Mouse (Mus musculus): Measurements from ENCODE around the gene Bsg.
A peak's percentile ranks its signal among the peaks of the same experiment; 100 is the strongest.

Gene Bsg

DNA sequence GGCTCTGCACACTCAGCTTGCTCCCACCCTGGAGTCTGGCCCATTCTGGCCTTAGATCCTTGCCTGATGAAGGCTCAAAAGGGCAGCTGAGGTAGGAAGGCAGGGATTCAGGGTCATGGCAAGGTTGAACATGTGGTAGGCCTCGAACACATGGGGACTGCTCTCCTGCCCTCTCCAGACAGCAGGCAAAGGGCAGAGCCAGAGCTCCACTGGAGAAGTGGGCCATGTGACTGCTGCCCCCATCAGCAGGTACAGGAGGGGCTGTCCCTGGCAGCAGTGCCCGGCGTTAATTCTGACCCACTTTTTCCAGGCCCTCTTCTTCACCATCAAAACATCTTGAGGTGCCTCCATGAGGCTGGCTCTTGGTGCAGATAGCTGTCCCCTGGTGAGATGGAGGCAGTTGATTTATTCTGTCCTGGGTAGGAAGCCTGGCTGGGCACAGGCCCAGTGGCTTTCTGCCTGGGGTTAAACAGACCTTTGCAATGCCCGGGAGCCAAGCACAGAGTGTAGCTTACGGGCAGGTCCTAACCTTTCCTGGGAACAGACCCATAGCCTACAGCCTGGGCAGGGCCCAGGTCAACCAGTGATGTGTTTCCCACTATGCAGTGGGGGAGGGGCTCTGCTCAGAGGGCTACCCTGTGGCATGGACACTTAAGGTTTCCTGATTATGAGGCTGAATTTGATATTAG lies 2.3 kb downstream of the Bsg start:
- DNase-seq = peak in 1 of 2 experiments; percentile 62

DNA sequence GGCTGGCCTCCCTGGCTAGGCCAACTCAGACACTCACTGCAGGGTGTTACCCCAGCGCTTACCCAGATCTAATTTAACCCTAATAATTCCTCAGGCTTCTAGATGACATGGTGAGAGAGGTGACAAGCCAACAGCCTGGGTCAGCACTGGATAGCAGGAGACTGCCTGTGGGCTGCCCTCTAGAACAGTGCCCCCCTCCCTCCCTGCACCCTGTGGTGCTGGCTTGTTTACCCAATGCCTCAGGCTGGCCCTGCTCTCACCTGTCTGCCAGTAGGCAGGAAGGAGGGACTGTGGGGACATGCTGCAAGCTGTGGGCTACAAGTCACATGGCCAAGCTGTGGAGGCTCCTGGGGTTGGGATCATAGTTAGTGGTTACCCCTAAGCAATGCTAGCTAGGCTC lies 2.9 kb downstream of the Bsg start:
- DNase-seq = no peak

DNA sequence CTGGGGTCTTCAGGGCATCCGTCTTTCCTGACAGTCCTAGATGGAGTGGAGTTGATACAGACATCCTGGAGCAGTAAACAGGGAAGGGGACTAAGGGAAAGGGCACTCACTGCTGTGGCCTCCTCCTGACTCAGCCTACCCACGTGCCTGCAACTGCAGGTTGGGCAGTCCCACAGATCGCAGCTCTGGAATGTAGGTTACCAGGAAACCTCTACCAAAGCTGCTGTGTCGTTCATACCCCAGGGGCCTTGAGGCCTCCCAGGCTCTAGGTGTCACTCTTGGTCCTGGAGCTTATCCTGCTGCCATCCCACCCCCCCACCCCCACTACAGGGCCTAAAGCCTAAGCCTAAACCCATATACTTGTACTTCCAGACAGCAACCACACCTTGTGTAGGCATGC lies 3.5 kb downstream of the Bsg start:
- DNase-seq = no peak

DNA sequence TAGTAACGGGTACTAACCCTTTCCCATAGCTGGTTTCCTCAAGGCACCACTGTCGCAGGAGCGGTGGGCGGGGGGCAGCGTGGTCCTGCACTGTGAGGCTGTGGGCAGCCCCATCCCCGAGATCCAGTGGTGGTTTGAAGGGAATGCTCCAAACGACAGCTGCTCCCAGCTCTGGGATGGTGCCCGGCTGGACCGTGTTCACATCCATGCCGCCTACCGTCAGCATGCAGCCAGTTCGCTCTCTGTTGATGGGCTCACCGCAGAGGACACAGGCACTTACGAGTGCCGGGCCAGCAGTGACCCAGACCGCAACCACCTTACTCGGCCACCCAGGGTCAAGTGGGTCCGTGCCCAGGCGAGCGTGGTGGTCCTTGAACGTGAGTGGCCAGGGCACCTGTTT lies 4.4 kb downstream of the Bsg start:
- no peak for DNase-seq

DNA sequence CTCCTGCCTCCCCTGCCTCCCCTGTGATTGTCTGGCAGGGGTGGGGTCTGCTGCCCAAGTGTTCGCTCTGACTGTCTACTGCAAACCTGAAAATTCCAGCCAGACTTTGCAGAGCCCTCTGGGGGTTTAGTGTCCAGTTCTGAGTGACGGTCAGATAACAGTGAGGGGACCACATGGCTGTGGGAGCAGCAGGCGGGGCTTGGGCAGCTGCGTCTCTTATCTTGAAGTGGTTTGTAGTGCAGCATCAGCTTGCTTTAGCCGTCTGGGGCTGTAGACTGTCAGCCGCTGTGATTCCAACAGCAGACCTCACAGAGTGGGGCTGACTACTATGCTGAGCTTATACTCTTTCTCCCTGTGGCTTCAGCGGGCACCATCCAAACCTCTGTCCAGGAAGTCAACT lies 5.0 kb downstream of the Bsg start:
- DNase-seq = no peak

DNA sequence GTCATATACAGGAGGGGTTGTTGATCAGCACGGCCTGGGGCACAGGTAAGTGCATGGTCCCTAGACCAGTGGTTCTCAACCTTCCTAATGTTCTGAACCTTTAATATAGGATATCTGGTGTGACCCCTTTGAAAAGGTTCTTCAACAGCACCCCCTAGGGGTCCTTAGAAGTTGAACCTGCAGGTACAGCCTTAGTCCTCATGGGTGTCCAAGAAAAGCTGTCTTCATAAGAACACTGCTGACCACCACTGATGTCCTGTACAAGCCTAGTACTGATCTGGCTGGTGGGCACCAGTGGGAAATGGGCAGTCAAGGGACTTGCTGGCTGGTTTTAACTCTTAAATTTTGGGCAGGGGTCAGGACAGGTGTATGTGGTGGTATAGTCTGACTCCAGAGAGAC lies 7.7 kb downstream of the Bsg start:
- DNase-seq = no peak

DNA sequence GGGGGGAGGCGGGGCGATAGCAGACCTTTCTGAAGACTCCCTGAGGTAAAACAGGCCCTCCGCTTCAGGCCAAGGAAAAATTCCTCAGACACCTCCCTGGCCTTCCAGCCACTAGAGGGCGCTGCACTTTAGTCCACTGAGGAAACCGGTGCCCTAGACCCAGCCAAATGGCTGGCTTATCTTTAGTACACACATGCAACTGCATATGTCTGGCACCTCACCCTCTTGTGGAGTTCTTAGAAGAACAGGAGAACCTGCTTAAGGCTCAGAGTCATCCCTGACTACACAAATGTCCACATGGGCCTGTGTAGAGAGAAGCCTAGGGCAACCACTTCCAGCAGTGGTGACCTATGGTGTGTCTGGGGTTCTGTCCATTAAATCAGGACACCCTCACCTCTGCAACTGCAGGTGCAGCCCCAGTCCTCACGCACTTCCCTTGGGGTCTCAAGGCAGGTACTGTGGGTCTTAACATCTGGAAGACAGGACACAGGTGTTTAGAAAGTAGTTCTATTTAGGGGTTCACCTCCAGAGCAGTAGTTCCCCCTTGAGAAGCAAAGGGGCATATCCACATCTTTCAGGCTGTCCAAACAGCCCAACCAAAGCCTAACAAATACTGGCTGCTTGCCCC lies 8.3 kb downstream of the Bsg start:
- peak; percentile 83 to 90 for DNase-seq

DNA sequence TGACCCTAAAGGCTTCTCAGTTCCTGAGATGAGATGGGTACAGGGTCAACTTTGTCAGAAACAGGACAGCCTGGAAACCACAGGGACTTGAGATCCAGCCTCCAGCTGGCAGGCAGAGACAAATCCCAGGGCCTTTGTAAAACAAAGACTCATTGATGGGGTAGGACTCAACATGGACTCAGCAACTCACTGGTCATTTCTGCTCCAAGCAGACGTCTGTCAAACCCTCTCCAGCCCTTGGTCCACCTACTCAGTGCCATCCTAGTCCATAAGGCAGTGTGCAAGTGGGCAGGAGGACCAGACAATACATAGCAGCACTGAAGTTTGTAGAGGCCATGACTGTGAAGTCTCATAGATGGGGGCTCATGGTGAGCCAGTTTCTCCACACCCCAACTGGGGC lies 8.9 kb downstream of the Bsg start:
- DNase-seq = no peak

DNA sequence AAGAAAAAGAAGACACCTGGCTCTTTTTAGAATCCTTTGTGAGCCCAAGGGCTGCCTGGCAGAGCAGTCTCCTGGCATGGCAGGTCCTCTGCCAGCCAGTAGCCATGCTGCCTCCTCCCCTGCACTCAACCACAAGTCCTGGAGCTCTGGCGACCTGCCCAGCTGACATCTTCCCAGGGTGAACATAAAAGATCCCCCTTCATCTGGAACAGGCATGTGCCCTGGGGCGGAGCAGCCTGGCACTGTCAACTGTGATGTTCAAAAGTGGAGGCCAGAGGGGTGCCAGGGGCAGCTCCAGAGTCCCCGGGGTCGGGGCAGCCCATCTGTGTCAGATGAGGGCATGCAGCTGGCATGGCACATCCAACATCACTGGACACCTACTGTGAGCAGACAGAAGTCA lies 10.7 kb downstream of the Bsg start:
- no peak for DNase-seq

DNA sequence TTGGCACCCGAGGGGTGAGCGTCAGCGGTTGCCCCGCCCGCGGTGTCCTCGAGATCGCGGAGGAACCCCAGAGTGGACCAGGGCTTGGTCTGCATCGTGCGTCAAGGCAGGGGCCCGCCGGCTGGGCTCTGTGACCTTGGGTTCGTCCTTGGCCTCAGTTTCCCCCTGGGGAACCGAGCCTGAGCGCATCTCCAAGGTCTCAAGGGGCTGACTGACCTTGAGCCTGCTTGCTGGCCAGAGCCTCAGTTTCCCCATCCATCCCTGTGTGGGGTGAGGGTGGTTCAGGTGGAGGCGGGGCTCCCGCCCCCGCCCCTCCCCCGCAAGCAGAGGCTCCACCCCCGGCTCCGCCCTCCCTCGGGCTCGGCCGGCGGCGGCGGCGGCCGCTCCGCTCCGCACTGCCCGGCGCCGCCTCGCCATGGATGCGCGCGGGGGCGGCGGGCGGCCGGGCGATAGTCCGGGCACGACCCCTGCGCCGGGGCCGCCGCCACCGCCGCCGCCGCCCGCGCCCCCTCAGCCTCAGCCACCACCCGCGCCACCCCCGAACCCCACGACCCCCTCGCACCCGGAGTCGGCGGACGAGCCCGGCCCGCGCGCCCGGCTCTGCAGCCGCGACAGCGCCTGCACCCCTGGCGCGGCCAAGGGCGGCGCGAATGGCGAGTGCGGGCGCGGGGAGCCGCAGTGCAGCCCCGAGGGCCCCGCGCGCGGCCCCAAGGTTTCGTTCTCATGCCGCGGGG lies 12.1 kb downstream of the Bsg start, which contains the start of gene Hcn2:
Gene Hcn2 (plus strand): TSS at position 381 of the 734 bp plus-strand sequence.
- DNase-seq = no peak

DNA sequence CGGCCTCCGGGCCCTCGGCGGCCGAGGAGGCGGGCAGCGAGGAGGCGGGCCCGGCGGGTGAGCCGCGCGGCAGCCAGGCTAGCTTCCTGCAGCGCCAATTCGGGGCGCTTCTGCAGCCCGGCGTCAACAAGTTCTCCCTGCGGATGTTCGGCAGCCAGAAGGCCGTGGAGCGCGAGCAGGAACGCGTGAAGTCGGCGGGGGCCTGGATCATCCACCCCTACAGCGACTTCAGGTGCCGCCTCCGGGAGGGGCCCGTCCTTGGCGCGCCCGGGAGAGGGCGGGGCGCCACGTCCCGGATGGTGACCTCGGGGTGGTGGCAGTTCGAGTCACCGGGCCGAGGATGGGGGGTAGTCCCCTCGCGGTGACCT lies 12.7 kb downstream of the Bsg start:
- DNase-seq = no peak

DNA sequence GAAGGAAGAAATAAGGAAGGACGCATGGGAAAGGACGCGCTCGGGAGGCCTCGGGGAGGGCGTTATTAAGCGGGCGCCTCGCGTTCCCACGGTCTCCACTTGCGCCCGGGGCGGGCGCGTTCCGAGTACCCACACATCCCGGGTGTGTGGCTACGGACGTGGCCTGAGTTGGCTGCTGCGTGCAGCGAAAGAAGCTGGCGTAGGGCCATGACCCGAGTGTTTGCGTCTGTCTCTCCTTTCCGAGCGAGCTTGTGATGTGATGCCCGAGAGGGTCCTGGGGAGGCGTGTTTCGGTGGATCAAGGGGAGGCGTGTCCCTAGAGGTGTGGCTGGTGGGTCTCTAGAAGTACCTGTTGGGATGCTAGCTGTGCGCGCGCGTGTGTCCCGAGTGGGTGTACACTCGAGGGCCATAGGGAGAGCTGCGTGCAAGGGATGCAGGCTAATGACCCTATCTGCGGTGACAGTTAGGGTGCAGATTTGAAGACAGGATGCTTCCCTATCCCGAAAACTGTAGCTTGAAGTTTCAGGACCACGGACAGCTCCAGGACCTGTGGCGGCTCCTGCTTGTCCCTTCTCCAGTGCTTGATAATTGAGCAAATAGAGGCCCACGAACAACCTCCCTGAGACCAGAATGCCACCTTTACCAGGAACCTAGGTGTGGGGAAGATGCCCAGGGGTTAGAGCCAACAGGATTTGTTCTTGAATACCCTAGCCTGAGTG lies 13.5 kb downstream of the Bsg start:
- DNase-seq = peak; percentile 74 to 89

DNA sequence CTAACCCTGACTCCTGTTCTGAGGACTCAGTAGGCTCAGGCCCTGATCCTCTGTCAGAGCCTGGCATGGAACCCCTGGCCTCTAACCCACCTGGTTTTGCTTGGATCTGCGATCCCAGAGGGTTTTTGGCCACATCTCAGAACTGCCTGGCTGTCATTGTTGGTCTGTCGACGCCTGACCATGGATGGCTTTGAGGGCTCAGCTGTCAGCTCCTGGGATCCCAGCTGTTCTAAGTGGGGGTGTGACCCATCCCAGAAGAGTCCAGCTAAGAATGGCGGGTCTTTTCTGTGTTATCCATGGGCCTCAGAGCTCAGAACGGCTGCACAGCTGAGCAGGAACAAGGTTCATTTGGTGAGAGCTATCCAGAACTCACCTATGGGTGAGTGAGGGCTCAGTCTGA lies 16.8 kb downstream of the Bsg start:
- DNase-seq = no peak

DNA sequence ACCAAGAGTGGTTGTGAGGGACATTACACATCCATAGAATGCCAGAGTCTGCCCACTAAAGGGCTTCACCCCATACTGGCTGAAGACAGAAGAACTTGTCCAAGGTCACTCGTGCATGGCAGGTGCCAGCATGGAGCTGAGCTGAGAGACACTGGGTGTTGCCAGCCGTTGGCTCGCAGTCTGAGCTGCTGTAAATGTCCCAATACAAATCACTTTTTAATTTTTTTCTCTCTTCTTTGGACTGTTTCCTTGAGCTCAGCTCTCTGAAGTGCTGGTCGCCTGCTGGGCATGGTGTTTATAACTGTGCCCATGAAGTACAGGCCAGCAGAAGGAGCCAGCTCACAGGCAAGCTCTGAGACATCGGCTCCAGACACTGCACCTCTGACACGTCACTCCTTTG lies 18.8 kb downstream of the Bsg start:
- no peak for DNase-seq

DNA sequence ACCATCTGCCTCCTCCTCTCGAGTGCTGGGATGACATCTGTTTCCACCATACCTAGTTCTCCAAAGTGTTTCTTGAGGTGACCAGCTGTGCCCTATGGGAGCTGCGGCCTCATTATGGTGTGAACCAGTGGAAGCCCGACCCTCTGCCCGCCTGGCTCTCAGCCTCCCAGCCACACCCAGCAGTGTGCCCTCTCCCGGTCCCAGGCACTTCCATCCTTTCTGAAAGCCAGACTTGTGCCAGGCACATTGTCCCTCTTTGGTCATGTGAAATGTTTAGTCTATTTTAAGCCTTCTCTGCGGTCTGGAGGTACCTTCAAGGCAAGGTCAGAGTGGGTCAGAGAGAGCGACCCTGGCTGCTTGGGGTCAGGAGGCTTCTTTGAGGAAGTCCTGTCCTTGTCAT lies 19.4 kb downstream of the Bsg start:
- no peak for DNase-seq

DNA sequence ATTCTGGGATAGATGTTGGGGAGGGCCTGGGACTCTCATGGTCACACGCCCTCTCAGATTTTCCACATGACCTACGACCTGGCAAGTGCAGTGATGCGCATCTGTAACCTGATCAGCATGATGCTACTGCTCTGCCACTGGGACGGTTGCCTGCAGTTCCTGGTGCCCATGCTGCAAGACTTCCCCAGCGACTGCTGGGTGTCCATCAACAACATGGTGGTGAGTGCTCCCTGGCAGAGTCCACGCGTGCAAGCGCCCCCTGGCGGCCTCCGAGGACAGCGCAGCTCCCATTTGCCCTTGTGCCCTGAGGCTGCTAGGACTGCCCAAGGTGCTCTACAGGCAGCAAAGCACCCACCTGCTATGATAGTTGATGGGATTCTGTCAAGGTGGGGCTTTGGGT lies 21.8 kb downstream of the Bsg start:
- DNase-seq = peak; percentile 69 to 77

DNA sequence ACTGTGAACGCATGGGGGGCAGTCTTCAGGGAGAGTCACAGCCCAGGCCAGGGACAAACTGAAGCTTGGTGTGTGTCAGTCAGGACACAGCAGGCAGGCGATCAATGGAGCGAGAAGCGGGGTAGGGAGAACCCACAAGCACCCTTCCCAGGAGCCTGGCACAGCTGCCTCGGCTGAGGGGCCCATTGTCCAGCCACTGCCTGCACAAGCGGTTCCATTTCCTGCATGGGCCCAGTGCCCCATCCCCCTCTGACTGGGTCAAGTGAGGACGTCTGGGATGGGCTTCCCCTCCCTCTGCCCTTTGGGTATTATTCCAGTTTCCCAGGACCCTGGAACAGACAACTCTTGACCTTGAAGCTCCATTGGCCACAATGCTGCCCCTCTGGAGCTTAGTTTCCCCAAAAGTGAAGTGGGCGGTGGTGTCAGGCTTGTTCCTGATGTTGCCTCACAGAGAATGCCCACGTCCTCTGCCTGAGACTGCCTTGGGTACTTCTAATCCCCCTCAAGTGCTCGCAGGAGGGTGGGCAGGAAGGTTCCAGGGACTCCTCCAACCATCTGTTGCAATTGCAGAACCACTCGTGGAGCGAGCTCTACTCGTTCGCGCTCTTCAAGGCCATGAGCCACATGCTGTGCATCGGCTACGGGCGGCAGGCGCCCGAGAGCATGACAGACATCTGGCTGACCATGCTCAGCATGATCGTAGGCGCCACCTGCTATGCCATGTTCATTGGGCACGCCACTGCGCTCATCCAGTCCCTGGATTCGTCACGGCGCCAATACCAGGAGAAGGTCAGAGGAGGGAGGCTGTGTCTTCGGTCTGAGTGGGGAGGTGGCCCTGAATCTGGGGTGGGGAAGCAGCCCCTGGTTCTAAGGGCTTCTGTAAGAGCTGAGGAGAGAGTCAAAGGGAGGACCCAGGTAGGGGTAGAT lies 24.3 kb downstream of the Bsg start:
- DNase-seq = no peak

DNA sequence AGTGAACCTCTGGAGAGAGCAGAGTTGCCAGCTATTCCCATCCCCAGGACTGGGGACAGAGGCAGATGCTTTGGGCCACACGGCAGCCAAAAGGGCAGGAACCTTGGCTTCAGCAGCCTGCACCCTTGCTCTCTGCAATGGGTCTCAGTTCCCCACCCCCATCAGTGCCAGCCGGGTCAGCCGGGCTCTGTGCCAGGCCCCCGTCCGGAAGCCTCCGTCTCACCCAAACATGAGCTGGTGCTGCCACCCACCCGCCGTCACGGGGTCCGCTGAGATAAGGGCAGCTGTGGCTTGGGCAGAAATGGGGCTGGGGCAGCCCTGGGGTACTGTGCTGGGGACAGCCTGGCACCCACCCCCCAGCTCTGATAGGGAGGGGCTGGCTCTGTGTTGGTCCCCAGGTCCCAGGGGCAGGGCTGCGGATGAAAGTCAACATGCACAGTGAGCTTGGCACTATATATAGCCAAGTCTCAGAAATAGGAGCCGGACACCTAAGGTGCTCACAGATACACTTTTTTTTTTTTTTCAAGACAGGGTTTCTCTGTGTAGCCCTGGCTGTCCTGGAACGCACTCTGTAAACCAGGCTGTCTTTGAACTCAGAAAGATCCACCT lies 25.2 kb downstream of the Bsg start:
- no peak for DNase-seq

DNA sequence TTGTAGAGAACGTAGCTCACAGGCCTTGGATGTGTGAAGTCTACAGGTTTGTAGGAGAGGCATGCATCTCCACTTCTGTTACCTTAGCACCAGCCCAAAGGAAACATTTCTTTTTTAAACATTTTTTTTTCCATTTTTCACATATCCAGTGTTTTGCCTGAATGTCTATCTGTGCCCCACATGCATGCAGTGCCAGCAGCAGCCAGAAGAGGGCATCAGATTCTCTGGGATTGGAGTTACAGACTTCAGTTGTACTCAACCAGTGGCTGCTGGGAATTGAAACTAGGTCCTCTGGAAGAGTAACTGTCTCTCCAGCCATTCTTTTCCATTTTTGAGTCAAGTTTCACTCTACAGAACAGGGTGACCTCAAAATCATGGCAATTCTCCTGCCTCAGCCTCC lies 28.2 kb downstream of the Bsg start:
- DNase-seq = peak in 1 of 2 experiments; percentile 60

DNA sequence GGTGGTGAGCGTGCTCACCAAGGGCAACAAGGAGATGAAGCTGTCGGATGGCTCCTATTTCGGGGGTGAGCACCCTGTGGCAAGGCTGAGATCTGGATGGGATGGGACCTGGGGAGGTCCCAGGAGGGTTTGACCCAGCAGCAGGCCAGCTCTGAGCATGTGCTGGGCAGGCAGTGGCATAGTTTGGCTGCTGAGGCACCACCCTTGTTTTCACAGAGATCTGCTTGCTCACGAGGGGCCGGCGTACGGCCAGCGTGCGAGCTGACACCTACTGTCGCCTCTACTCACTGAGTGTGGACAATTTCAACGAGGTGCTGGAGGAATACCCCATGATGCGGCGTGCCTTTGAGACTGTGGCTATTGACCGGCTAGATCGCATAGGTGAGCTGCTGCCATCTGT lies 29.6 kb downstream of the Bsg start:
- DNase-seq = no peak

DNA sequence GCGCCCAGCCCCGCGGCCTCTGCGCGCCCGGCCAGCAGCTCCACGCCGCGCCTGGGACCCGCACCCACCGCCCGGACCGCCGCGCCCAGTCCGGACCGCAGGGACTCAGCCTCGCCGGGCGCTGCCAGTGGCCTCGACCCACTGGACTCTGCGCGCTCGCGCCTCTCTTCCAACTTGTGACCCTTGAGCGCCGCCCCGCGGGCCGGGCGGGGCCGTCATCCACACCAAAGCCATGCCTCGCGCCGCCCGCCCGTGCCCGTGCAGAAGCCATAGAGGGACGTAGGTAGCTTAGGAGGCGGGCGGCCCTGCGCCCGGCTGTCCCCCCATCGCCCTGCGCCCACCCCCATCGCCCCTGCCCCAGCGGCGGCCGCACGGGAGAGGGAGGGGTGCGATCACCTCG lies 31.1 kb downstream of the Bsg start:
- DNase-seq = no peak

DNA sequence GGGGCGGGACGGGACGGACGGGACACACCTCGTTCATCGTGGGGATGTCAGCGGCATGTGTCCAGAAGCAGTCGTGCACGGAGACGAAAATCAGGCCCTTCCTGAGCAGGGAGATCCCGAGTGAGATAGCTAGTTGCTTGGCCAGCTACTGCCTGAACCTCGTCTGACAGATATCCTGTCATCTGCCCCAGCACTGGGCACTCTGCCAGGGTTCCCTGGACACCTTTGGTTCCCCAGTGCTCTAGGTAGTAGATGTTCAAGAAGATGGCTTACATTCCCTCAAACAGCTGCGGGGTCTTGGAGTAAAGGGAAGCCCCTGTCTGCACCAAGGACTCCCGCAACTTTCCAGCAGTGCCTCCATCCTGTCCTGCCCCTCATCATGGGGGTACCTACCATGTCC lies 32.4 kb downstream of the Bsg start:
- peak in 1 of 2 experiments; percentile 46 for DNase-seq

Measured in kidney, postnatal 25 days (tissue).